Mouse (Mus musculus) G1E (cell line): ENCODE data around the gene Gm45140.

ENCODE experiments used
- CTCF ChIP-seq: IDR thresholded peaks from 2 replicates; pipeline ENCODE4 v1.5.1; 2012; ENCODE audit warnings: low read depth, low read length, inconsistent platforms, mixed read lengths
- GATA1 ChIP-seq: IDR thresholded peaks from 2 replicates; pipeline ENCODE4 v1.6.1; 2012; ENCODE audit warnings: borderline replicate concordance, low read length, inconsistent platforms, mixed read lengths
- POLR2AphosphoS5 ChIP-seq: IDR thresholded peaks from 2 replicates; pipeline ENCODE4 v1.6.1; 2012; ENCODE audit warnings: low read depth, low read length, inconsistent platforms; ENCODE audit not compliant: insufficient replicate concordance
- TAL1 ChIP-seq: conservative IDR thresholded peaks from 2 replicates; pipeline ENCODE4 v1.6.1; 2012; ENCODE audit warnings: low read depth, low read length, inconsistent platforms, mixed read lengths

DNA sequence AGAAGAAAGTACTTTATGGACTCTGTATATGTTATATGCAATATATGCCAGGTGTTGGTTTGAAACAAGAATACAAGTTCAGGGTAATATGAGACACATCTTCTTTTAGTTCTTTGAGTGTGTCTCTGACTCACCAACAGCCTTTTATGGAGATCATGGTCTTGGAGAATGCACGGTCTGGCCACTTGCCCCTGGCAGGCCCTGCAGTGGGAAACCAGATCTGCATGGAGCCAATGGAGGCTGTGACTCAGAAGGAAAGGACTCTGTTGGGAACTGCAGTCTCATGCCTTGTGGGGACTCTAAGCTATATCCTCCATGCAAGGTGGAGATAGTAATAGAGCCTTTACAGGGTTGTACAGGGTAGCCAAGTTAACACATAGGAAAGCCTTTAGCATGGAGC is 39.5 kb upstream of the Gm45140 start:
- TF ChIP-seq CTCF (no peak), GATA1 (no peak), TAL1 (no peak), POLR2AphosphoS5 (no peak)
